Mouse (Mus musculus) kidney, embryonic 16.5 days (tissue): ENCODE data around the gene Gm13694. TPM values are rescaled to one million over a fixed set of nuclear protein-coding genes. Genes with fewer than 3 reads are reported as not detected.
"Not testable (repeated sequence)": the region's sequence is repeated elsewhere in the genome, so short reads cannot be mapped to it uniquely, and the experiment has no call there.

Experiments used
- ATAC-seq: fragments of 200-750 bp; cut with Nextera tagmentation; 2 replicates; pipeline ENCODE4 v1.8.0; 2017; ENCODE audit warnings: moderate TSS enrichment; ENCODE audit not compliant: low FRiP score, low TSS enrichment
- H3K27ac ChIP-seq: fragments of 300-500 bp; sonication (generic); 2 replicates; pipeline ENCODE4 v1.5.1; 2014; ENCODE audit warnings: low read length
- H3K27me3 ChIP-seq: fragments of 300-500 bp; sonication (generic); 2 replicates; pipeline ENCODE4 v1.6.1; 2014; ENCODE audit warnings: low read length, control low read depth, mixed read lengths; ENCODE audit not compliant: insufficient read depth
- H3K36me3 ChIP-seq: fragments of 300-500 bp; sonication (generic); 2 replicates; pipeline ENCODE4 v1.6.1; 2014; ENCODE audit warnings: low read length, control low read depth, mixed read lengths; ENCODE audit not compliant: insufficient read depth
- H3K4me1 ChIP-seq: fragments of 300-500 bp; sonication (generic); 2 replicates; pipeline ENCODE4 v1.6.1; 2014; ENCODE audit warnings: low read length, control low read depth, mixed read lengths; ENCODE audit not compliant: insufficient read depth
- H3K4me2 ChIP-seq: fragments of 300-500 bp; sonication (generic); replicated peaks from 2 replicates; pipeline ENCODE4 v1.6.1; 2014; ENCODE audit warnings: low read depth, low read length
- H3K4me3 ChIP-seq: fragments of 300-500 bp; sonication (generic); 2 replicates; pipeline ENCODE4 v1.5.1; 2014; ENCODE audit warnings: mild to moderate bottlenecking, low read length
- H3K9ac ChIP-seq: fragments of 300-500 bp; sonication (generic); replicated peaks from 2 replicates; pipeline ENCODE4 v1.6.1; 2014; ENCODE audit warnings: low read length
- H3K9me3 ChIP-seq: fragments of 300-500 bp; sonication (generic); 2 replicates; pipeline ENCODE4 v1.6.1; 2016; ENCODE audit warnings: low read length, control low read depth
- WGBS: fragments of 180-500 bp; shearing (Covaris S2); extraction: QIAGEN DNeasy Blood & Tissue Kit; methylation state at CpG from one replicate; pipeline ENCODE4 v1.1.7; 2014; 5-methylcytosine and 5-hydroxymethylcytosine counted together
- polyA plus RNA-seq: library from polyadenylated mRNA; unstranded; fragments of >200 nt; fragmentation: Nextera tagmentation; extraction: Ambion mirVana; gene quantifications from 2 replicates; pipeline ENCODE4 v1.2.1, GENCODE M21; 2015

The Gm13694 gene
- polyA plus RNA-seq, 1 experiment from 2014 or later = not detected

- not testable (repeated sequence) for H3K36me3 ChIP-seq, H3K9ac ChIP-seq, H3K4me3 ChIP-seq, H3K27me3 ChIP-seq, H3K9me3 ChIP-seq, ATAC-seq, H3K4me1 ChIP-seq, H3K27ac ChIP-seq, H3K4me2 ChIP-seq
- no CpG with 5 or more reads among the region's 6 CpGs for WGBS
Measured at GRCm38 (mm10) chr2:83990253-83990652, 11.5 kb downstream of the Gm13694 start, which contains the start of gene Gm13691. Gene Gm13691 (plus strand): TSS chr2:83990553.

GRCm38 (mm10) chr2:83993639-83994255 lies 15.0 kb downstream of the Gm13694 start:
- 15% methylated on average over 7 of the region's 9 CpGs for WGBS
- H3K9me3 ChIP-seq, H3K36me3 ChIP-seq, H3K27me3 ChIP-seq, H3K4me3 ChIP-seq, H3K9ac ChIP-seq, H3K4me1 ChIP-seq: not testable (repeated sequence)
- Histone ChIP-seq H3K4me2 (peak overlapping the region; percentile 36), H3K27ac (peak overlapping the region; percentile 50; the same call in 1 of the 2 replicates)
- ATAC-seq = peak; percentile 61; the same call in 1 of the 2 replicates

- H3K27me3 ChIP-seq, H3K4me3 ChIP-seq, H3K27ac ChIP-seq, H3K4me1 ChIP-seq, H3K36me3 ChIP-seq, H3K4me2 ChIP-seq, H3K9ac ChIP-seq, ATAC-seq, H3K9me3 ChIP-seq: not testable (repeated sequence)
- no CpG with 5 or more reads among the region's 3 CpGs for WGBS
Measured at GRCm38 (mm10) chr2:83994526-83994925, 15.8 kb downstream of the Gm13694 start.

- Histone ChIP-seq H3K27ac (no peak overlapping the region), H3K4me3 (no peak overlapping the region), H3K9me3 (no peaks in the 10 kb centered on the region), H3K4me2 (no peak overlapping the region), H3K36me3 (no peaks in the 10 kb centered on the region), H3K9ac (no peak overlapping the region), H3K27me3 (no peaks in the 10 kb centered on the region), H3K4me1 (no peaks in the 10 kb centered on the region)
- 61% methylated on average over 1 of the region's 1 CpGs for WGBS
- no peak for ATAC-seq
Measured at GRCm38 (mm10) chr2:84008913-84009312, 30.2 kb downstream of the Gm13694 start.

DNA sequence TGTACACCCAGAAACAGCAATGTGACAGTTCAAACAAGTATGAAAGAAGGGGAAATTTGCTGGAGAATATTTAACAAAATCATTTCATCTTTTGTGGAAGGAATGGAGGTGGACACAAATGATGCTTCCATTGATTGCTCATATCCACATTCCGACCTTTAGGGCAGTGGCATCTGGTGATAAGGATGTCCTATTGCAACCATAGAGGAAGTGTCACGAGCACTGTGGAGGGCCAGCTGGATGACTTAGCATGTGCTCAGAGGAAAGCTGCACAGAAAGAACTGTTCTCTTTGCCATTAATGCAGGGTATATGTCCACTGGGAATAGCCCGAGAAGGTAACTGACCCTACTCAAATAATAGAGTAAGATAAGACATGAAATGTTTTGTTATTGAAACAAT lies 31.1 kb downstream of the Gm13694 start:
- no peak for ATAC-seq
- no peaks in the 10 kb centered on the region for H3K9me3 ChIP-seq
- no peak overlapping the region for H3K27ac ChIP-seq
- no peaks in the 10 kb centered on the region for H3K36me3 ChIP-seq
- H3K9ac ChIP-seq = no peak overlapping the region
- H3K4me1 ChIP-seq = no peaks in the 10 kb centered on the region
- no peaks in the 10 kb centered on the region for H3K27me3 ChIP-seq
- H3K4me3 ChIP-seq = no peak overlapping the region
- no peak overlapping the region for H3K4me2 ChIP-seq
- 63% methylated on average over 3 of the region's 3 CpGs for WGBS

- H3K27me3 ChIP-seq = no peaks in the 10 kb centered on the region
- no peak overlapping the region for H3K27ac ChIP-seq
- 0 out of 2 replicates have a peak, but pooled peaks cover 5% of the 10 kb centered on the region for H3K4me1 ChIP-seq
- 69% methylated on average over 6 of the region's 6 CpGs for WGBS
- no peak overlapping the region for H3K9ac ChIP-seq
- no peaks in the 10 kb centered on the region for H3K9me3 ChIP-seq
- H3K4me2 ChIP-seq = no peak overlapping the region
- no peak overlapping the region for H3K4me3 ChIP-seq
- H3K36me3 ChIP-seq = no peaks in the 10 kb centered on the region
- no peak for ATAC-seq
Measured at GRCm38 (mm10) chr2:84014572-84014971, 35.8 kb downstream of the Gm13694 start.

- H3K27ac ChIP-seq, H3K4me3 ChIP-seq, H3K9ac ChIP-seq, H3K4me1 ChIP-seq, H3K27me3 ChIP-seq, H3K9me3 ChIP-seq, H3K36me3 ChIP-seq, H3K4me2 ChIP-seq, ATAC-seq: not testable (repeated sequence)
- 81% methylated on average over 5 of the region's 5 CpGs for WGBS
Measured at GRCm38 (mm10) chr2:84016291-84016690, 37.6 kb downstream of the Gm13694 start.

GRCm38 (mm10) chr2:84018330-84018729 lies 39.6 kb downstream of the Gm13694 start:
- Histone ChIP-seq H3K4me3 (no peak overlapping the region), H3K27ac (no peak overlapping the region; the same call in 1 of the 2 replicates), H3K4me1 (0 out of 2 replicates have a peak, but pooled peaks cover 5% of the 10 kb centered on the region), H3K27me3 (no peaks in the 10 kb centered on the region), H3K9ac (no peak overlapping the region), H3K36me3 (no peaks in the 10 kb centered on the region), H3K9me3 (no peaks in the 10 kb centered on the region), H3K4me2 (no peak overlapping the region)
- 52% methylated on average over 3 of the region's 3 CpGs for WGBS
- no peak for ATAC-seq

DNA sequence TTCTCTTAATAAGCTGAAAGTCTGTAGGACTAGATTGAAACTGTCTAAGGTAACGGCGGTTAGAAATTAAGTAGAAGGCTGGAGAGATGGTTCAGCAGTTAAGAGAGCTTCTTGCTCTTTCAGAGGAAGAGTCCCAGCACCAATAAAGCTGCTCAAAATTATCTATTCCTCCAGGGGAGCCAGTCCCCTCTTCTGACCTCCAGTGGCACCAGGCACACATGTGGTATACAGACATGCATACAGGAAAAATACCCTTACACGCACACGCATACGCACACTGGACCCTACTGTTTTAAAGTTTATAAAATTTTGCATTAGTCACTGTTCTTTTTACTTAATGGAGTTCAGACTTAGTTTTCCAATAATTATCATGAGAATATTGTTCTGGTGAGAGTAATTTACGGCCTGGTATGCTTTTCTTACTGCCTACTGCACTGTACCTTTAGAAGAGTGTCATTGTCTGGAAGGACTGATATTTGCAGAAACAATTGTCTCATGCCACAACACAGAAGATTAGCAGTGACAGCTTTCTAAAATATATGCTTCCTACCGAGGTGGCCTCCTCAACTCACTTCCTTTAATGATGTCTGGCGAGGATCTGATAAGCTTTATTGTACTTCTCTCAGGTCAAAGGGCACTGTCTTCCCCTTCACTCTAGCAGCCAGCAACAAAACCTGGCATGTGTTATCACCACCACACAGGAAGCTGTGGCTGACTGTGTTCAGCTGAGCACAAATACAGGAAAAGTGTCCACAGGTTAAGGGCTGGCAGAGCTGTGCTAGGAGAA lies 41.0 kb downstream of the Gm13694 start:
- Histone ChIP-seq H3K4me1 (0 out of 2 replicates have a peak, but pooled peaks cover 5% of the 10 kb centered on the region), H3K4me2 (no peak overlapping the region), H3K9me3 (no peaks in the 10 kb centered on the region), H3K36me3 (no peaks in the 10 kb centered on the region), H3K9ac (no peak overlapping the region), H3K27ac (peak overlapping the region; percentile 77; the same call in 1 of the 2 replicates), H3K27me3 (no peaks in the 10 kb centered on the region), H3K4me3 (no peak overlapping the region)
- WGBS = 63% methylated on average over 8 of the region's 8 CpGs
- peak; percentile 91 for ATAC-seq

DNA sequence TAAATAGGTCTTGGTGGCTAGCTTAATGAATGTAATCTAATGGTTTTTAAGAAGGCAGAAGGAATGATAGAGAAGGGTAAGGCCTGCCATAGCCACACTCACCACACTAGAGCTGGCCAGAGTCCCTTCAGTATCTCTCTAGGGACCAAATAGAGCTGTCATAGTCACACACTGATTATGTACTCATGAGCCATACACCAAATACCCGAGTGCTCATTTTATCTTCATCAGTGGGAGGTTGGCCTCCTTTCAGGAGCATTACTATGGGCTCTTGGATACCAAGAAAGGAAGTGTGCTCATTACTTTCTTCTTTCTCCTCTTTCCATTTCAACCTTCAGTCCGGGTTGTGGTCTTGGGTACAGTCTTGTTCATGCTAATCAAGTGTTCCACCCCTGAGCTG lies 43.2 kb downstream of the Gm13694 start:
- H3K9me3 ChIP-seq = no peaks in the 10 kb centered on the region
- H3K9ac ChIP-seq = no peak overlapping the region
- H3K36me3 ChIP-seq = no peaks in the 10 kb centered on the region
- H3K4me1 ChIP-seq = 0 out of 2 replicates have a peak, but pooled peaks cover 5% of the 10 kb centered on the region
- no peak overlapping the region for H3K4me3 ChIP-seq
- H3K4me2 ChIP-seq = no peak overlapping the region
- no peak for ATAC-seq
- 81% methylated on average over 2 of the region's 2 CpGs for WGBS
- H3K27ac ChIP-seq = no peak overlapping the region
- no peaks in the 10 kb centered on the region for H3K27me3 ChIP-seq
